Mouse (Mus musculus) granulocyte monocyte progenitor cell, adult 5-6 weeks (primary cell): ENCODE results near the gene Chrnb2. TPM values are rescaled to one million over a fixed set of nuclear protein-coding genes. Genes with fewer than 3 reads are reported as not detected.

Source experiments
- ATAC-seq: replicated peaks from 2 replicates; pipeline ENCODE4 v1.8.0; 2016; ENCODE audit warnings: mild to moderate bottlenecking, moderate TSS enrichment, inconsistent platforms; ENCODE audit not compliant: poor library complexity, severe bottlenecking
- total RNA-seq, 2 experiments: library from RNA; stranded (forward) in 1 of 2; stranded (reverse) in 1 of 2; fragments of 200-712, 200-1000 nt in 1 of 2; fragments of >200 nt in 1 of 2; fragmentation: Nextera tagmentation in 1 of 2; gene quantifications; 2 replicates each; pipeline ENCODE4 v1.2.3; 2014 to 2017

Gene Chrnb2
- total RNA-seq, 2 experiments from 2014 or later: 0.72 TPM; not detected in 1

- ATAC-seq: no peak
These were observed 17.2 kb upstream of the Chrnb2 start for GRCm38 (mm10) chr3:89781640-89782039.

DNA sequence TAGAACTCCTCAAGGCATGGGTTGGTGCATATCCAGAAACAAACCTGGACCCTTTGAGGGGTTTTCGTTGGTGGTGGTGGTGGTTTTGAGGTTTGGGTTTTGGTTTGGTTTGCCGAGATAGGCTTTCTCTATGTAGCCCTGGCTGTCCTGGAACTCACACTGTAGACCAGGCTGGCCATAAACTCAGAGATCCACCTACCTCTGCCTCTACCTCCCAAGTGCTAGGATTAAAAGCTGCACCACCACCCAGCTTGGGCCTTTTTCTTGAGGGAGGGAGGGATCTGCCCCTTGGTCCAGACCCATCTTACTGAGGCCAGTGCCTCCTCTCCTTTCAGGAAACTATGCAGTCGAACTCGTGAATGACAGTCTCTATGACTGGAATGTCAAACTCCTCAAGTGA lies 15.7 kb upstream of the Chrnb2 start:
- no peak for ATAC-seq

DNA sequence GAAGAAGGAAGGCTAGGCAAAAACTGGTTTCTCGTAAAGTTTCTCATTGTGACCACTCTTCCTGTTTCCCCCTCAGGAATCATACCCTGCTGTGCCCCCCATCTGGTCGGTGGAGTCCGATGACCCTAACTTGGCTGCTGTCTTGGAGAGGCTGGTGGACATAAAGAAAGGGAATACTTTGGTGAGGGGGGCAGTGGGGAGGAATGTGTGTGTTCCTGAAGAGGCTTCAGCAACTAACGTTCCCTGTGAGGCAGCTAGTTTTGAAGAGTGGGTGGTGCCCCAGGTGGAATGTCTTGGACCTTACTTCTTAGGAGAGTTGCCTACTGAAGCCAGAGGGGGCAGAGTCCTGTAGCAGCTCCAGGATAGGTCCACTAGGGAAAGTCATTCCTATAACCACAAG lies 11.6 kb upstream of the Chrnb2 start:
- ATAC-seq: no peak

DNA sequence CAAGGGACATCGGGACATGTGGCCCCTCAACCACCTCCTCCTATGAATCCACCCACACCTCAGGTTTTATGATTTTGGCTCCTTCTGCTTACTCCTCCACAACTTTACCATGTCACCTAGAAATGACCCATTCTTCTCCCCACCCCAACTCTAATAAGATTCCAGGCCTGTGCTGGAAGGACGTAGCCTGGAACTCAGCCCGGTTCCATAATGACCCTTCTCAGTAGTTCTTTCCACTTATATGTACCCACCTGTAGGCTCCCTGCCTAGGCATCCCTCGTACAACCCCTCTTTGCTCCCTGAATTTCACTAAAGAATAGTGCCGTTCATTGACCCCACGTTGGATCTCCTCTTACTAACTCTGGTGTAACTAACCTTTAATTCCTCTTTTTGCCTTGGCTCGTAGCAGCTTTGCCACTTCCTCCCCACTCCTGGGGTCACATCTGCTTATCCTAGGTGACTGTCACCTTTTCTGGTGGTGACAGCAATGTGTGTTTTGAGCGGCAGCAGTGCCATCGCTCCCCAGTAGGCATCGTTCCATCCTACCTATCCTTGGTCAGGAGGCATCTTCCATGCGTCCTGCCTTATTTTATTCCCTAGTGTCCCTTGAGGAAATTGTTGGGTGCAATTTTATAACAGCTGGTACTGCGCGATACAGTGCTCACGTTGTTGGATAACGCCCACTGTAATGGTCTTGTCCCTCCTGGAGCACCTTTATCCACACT lies 10.0 kb upstream of the Chrnb2 start:
- ATAC-seq: peak; percentile 56

- ATAC-seq: no peak
These were observed 9.3 kb upstream of the Chrnb2 start for GRCm38 (mm10) chr3:89773740-89774211.

GRCm38 (mm10) chr3:89772968-89773709 lies 8.7 kb upstream of the Chrnb2 start, which contains the start of gene Ube2q1:
Gene Ube2q1 (plus strand): TSS chr3:89773616.
- peak; percentile 79 for ATAC-seq

DNA sequence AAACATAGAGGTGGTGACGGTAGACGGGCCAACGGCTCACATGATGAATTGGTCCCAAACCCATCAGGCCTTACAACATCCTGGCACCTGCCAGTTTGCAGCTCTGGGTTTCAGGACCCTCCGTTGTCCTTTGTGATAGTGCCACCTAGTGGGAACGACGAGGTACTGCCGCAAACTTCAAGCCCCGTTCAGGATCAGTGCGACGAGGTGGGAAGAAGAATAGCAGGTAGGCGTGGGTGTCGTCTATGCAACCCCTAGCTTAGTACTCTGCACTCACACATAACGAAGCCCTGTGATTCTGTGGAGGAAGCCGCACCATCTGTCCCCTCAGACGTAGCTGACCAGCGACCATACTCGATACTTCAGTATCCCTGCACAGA lies 8.1 kb upstream of the Chrnb2 start:
- ATAC-seq: peak; percentile 63

- no peak for ATAC-seq
These were observed 6.1 kb upstream of the Chrnb2 start for GRCm38 (mm10) chr3:89770425-89771002.

DNA sequence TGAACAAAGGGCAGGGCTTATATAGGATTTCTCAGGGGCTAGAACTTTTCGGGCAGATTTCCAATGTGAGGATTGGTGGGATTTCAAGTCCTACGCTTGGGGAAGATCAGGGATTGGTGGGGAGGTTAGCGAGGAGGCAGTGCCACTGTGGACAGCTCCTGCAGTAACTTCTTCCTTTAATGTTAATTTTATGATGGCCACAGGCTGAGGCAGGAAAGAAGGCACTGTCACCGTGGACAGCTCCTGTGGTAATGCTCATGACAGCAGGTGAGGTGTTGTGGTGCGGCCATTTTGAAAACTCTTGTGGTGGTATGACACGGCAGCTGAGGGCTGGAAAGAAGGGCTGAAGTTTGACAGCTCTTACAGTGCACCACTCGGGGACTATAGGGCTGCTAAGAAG lies 5.2 kb upstream of the Chrnb2 start:
- no peak for ATAC-seq

- ATAC-seq: no peak
These were observed 4.6 kb downstream of the Chrnb2 start for GRCm38 (mm10) chr3:89759786-89760185.

DNA sequence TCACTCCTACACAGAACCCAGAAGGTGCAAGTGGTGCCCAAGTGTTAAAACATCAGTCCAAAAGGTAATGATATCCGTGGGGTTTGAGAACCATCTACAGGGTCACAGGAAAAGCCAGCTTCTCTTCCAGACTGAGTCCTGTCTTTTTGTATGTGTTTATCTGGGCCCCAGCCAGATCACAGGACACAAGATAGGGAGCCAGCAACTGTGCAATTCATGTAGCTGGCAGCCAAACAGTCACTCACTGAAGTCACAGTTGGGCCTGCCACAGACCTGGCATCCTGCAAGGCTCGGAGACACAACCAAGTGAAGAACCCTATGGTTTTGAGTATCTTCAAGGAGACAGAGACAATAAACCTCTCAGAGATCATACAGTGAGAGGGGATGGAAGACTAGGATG lies 6.6 kb downstream of the Chrnb2 start:
- ATAC-seq: no peak

GRCm38 (mm10) chr3:89755283-89755682 lies 9.1 kb downstream of the Chrnb2 start:
- no peak for ATAC-seq

DNA sequence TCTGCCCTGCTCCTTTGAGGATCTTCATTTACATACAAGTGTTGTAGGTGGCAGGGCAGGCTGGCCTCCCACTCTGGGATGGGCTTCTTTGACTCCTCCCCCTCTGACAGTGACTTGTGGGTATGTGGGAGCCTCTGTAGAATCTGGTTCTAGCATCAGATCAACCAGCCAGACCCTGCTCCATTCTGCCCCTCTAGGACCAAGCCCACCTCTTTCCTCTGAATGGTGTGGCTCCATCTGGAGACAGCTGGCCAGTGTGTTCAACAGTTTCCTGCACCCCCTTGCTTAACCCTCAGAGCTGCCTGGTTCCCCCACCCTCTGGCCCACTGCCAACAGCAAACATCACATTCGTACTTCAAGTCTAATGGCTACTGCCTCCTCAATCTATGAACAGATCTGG lies 12.1 kb downstream of the Chrnb2 start:
- peak; percentile 7; the same call in 1 of the 2 replicates for ATAC-seq

GRCm38 (mm10) chr3:89738509-89738908 lies 25.9 kb downstream of the Chrnb2 start:
- ATAC-seq: no peak

- no peak for ATAC-seq
These were observed 32.3 kb downstream of the Chrnb2 start for GRCm38 (mm10) chr3:89732091-89732490.

GRCm38 (mm10) chr3:89730350-89731331 lies 33.8 kb downstream of the Chrnb2 start:
- ATAC-seq: peak; percentile 91

- ATAC-seq: no peak
These were observed 35.6 kb downstream of the Chrnb2 start for GRCm38 (mm10) chr3:89728848-89729247.

DNA sequence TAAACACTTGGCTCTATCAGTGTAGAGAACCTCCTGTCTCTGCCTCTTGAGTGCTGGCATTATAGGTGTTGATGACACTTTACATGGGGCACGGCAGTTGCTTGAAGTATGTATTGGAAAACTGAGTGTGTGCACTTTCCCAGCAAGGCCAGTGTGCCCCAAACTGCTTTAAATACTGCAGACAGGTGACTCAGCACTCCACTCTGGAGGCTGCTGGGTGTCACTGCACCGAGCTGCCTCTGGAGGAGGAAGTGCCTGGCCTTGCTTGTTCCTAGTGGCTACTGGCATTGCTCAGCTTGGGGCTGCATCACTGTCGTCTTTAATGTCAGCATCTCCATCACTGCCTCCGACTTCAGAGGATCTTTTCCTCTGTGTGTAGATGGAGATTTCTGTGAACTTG lies 37.4 kb downstream of the Chrnb2 start:
- peak; percentile 69 for ATAC-seq

- ATAC-seq: no peak
These were observed 40.9 kb downstream of the Chrnb2 start for GRCm38 (mm10) chr3:89723400-89724084.

DNA sequence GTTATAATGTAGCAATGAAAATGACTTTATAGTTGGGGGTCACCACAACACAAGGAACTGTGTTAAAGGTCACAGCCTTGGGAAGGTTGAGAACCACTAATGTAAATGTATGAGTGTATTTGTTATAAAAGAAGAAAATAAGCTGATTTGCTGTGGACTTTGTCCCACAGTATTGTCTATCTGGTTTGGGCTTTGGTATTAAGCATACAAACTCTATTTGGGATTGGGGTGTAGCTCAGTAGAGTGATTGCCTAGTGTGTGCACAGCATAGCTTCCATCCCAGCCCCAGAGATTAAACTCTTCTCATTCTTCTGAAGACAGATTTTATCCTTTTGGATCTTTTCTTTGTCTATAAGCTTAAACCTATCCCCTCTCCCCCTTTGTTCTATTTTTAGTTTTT lies 42.4 kb downstream of the Chrnb2 start:
- ATAC-seq: no peak
